Comparison of ENCODE assay signal across 1 mouse cellular context in genomic region chr19:24528129-24528730, GRCm38 (mm10).
TF ChIP-seq lines count a peak whose summit lies in the region.

No protein-coding gene starts in this region.

TF ChIP-seq in MEL, 35 proteins besides CTCF, POLR2A, EP300 and RAD21 (continued from another document):
- peak; percentile 62 for TF ChIP-seq USF1 (IDR thresholded peaks at IDR 0.05; ENCODE audit: low read depth, low read length)
- TF ChIP-seq SIN3A (IDR thresholded peaks at IDR 0.05; ENCODE audit: low read length): no peak; the same call in 1 of the 2 replicates
- TF ChIP-seq ELF1 (IDR thresholded peaks at IDR 0.05; ENCODE audit: low read depth, low read length): no peak
- TF ChIP-seq MAX (IDR thresholded peaks at IDR 0.05; ENCODE audit: low read length): peak; percentile 24; the same call in 1 of the 2 replicates
- no peak for TF ChIP-seq ZC3H11A (IDR thresholded peaks at IDR 0.05; ENCODE audit: low read depth, low read length)
- no peak for TF ChIP-seq MYC (IDR thresholded peaks at IDR 0.05; ENCODE audit: low read depth, low read length)
- no peak for TF ChIP-seq GABPA (IDR thresholded peaks at IDR 0.05; ENCODE audit: low read depth, low read length)
TF ChIP-seq in MEL: peak in this region for 7.
